Mouse (Mus musculus): Measurements from ENCODE around the gene Gosr1.

GRCm38 (mm10) chr11:76745921-76746320, 17.5 kb downstream of the Gosr1 start:
- TF ChIP-seq CTCF (IDR thresholded peaks at IDR 0.05; ENCODE audit: low read depth) (no peak), EP300 (IDR thresholded peaks at IDR 0.05; ENCODE audit: low read depth) (no peak)
